Mouse (Mus musculus) stomach, postnatal 0 days (tissue): ENCODE results near the gene Adamtsl1. TPM values are rescaled to one million over a fixed set of nuclear protein-coding genes. Genes with fewer than 3 reads are reported as not detected.

Experiments
- ATAC-seq: fragments of 200-750 bp; cut with Nextera tagmentation; 2 replicates; pipeline ENCODE4 v1.8.0; 2017; ENCODE audit not compliant: low FRiP score, low TSS enrichment
- DNase-seq: peaks from one replicate; pipeline ENCODE4 v3.0.0-alpha.2; 2016; ENCODE audit warnings: low spot score
- H3K27ac ChIP-seq: fragments of 300-500 bp; sonication (generic); replicated peaks from 2 replicates; pipeline ENCODE4 v1.5.1; 2014; ENCODE audit warnings: mild to moderate bottlenecking, control low read depth
- H3K27me3 ChIP-seq: fragments of 300-500 bp; sonication (generic); 2 replicates; pipeline ENCODE4 v1.6.1; 2014; ENCODE audit warnings: low read length; ENCODE audit not compliant: control insufficient read depth, insufficient read depth
- H3K36me3 ChIP-seq: fragments of 300-500 bp; sonication (generic); 2 replicates; pipeline ENCODE4 v1.6.1; 2014; ENCODE audit warnings: low read length, mixed read lengths; ENCODE audit not compliant: control insufficient read depth, insufficient read depth
- H3K4me1 ChIP-seq: fragments of 300-500 bp; sonication (generic); replicated peaks from 2 replicates; pipeline ENCODE4 v1.6.1; 2014; ENCODE audit warnings: antibody characterized with exemption; ENCODE audit not compliant: control insufficient read depth, insufficient read depth
- H3K4me2 ChIP-seq: fragments of 300-500 bp; sonication (generic); replicated peaks from 2 replicates; pipeline ENCODE4 v1.6.1; 2014; ENCODE audit warnings: low read depth, mild to moderate bottlenecking, control low read depth, moderate library complexity
- H3K4me3 ChIP-seq: fragments of 300-500 bp; sonication (generic); 2 replicates; pipeline ENCODE4 v1.5.1; 2014; ENCODE audit warnings: low read depth, low read length, control low read depth
- H3K9ac ChIP-seq: fragments of 300-500 bp; sonication (generic); 2 replicates; pipeline ENCODE4 v1.6.1; 2014; ENCODE audit warnings: mild to moderate bottlenecking, low read length, control low read depth, mixed read lengths
- H3K9me3 ChIP-seq: fragments of 300-500 bp; sonication (generic); 2 replicates; pipeline ENCODE4 v1.6.1; 2016; ENCODE audit warnings: low read length; ENCODE audit not compliant: control insufficient read depth
- CTCF ChIP-seq: IDR thresholded peaks from 2 replicates; pipeline ENCODE4 v1.5.1; 2016; ENCODE audit warnings: antibody characterized with exemption, low read depth, mild to moderate bottlenecking, moderate library complexity
- EP300 ChIP-seq: optimal IDR thresholded peaks from 2 replicates; pipeline ENCODE3; 2016; ENCODE audit warnings: antibody characterized with exemption
- WGBS: fragments of 180-500 bp; shearing (Covaris S2); extraction: QIAGEN DNeasy Blood & Tissue Kit; methylation state at CpG from one replicate; pipeline ENCODE4 v1.1.7; 2014; 5-methylcytosine and 5-hydroxymethylcytosine counted together
- polyA plus RNA-seq: library from polyadenylated mRNA; unstranded; fragments of >200 nt; fragmentation: Nextera tagmentation; extraction: Ambion mirVana; gene quantifications from 2 replicates; pipeline ENCODE4 v1.2.1, GENCODE M21; 2015

Adamtsl1 gene
- polyA plus RNA-seq, 1 experiment from 2014 or later = 7.3 TPM

GRCm38 (mm10) chr4:86278546-86278945, 764.6 kb downstream of the Adamtsl1 start:
- ATAC-seq (no peak), DNase-seq (no peak)

GRCm38 (mm10) chr4:86286572-86286971, 772.6 kb downstream of the Adamtsl1 start:
- DNase-seq (no peak), ATAC-seq (no peak)
- WGBS = 79% methylated on average over 1 of the region's 1 CpGs

More at GRCm38 (mm10) chr4:86278546-86278945, 764.6 kb downstream of the Adamtsl1 start:
- no peak overlapping the region for H3K9ac ChIP-seq
- no peak overlapping the region for H3K27ac ChIP-seq
- no peak for TF ChIP-seq EP300
- TF ChIP-seq CTCF = no peak
- no peak overlapping the region for H3K4me2 ChIP-seq
- H3K9me3 ChIP-seq = no peaks in the 10 kb centered on the region
- no peaks in the 10 kb centered on the region for H3K4me1 ChIP-seq
- no peaks in the 10 kb centered on the region for H3K36me3 ChIP-seq
- WGBS = 32% methylated on average over 5 of the region's 5 CpGs
- no peak overlapping the region for H3K4me3 ChIP-seq
- no peaks in the 10 kb centered on the region for H3K27me3 ChIP-seq

GRCm38 (mm10) chr4:86288264-86288663, 774.3 kb downstream of the Adamtsl1 start:
- no peaks in the 10 kb centered on the region for H3K9me3 ChIP-seq
- no peaks in the 10 kb centered on the region for H3K27me3 ChIP-seq
- no peak for ATAC-seq
- H3K4me1 ChIP-seq = no peaks in the 10 kb centered on the region
- H3K4me2 ChIP-seq = no peak overlapping the region
- no peak overlapping the region for H3K9ac ChIP-seq
- TF ChIP-seq EP300 = no peak
- no peak for TF ChIP-seq CTCF
- DNase-seq = no peak
- WGBS = 88% methylated on average over 4 of the region's 4 CpGs
- no peak overlapping the region for H3K4me3 ChIP-seq
- no peak overlapping the region for H3K27ac ChIP-seq
- no peaks in the 10 kb centered on the region for H3K36me3 ChIP-seq

More at GRCm38 (mm10) chr4:86286572-86286971, 772.6 kb downstream of the Adamtsl1 start:
- no peak for TF ChIP-seq EP300
- TF ChIP-seq CTCF = no peak
- Histone ChIP-seq H3K9ac (no peak overlapping the region), H3K27me3 (no peaks in the 10 kb centered on the region), H3K36me3 (no peaks in the 10 kb centered on the region), H3K27ac (no peak overlapping the region), H3K9me3 (no peaks in the 10 kb centered on the region), H3K4me3 (no peak overlapping the region), H3K4me2 (no peak overlapping the region), H3K4me1 (no peaks in the 10 kb centered on the region)

GRCm38 (mm10) chr4:86289511-86290273, 775.7 kb downstream of the Adamtsl1 start:
- ATAC-seq (no peak), DNase-seq (no peak)
- H3K27me3 ChIP-seq = no peaks in the 10 kb centered on the region
- 68% methylated on average over 12 of the region's 12 CpGs for WGBS
- H3K36me3 ChIP-seq = no peaks in the 10 kb centered on the region
- H3K4me3 ChIP-seq = no peak overlapping the region
- H3K4me1 ChIP-seq = no peaks in the 10 kb centered on the region
- TF ChIP-seq CTCF = no peak
- no peak for TF ChIP-seq EP300
- no peak overlapping the region for H3K27ac ChIP-seq
- no peak overlapping the region for H3K9ac ChIP-seq
- no peaks in the 10 kb centered on the region for H3K9me3 ChIP-seq
- no peak overlapping the region for H3K4me2 ChIP-seq

- ATAC-seq (no peak; the same call in 1 of the 2 replicates), DNase-seq (no peak)
- no peak for TF ChIP-seq EP300
- TF ChIP-seq CTCF = no peak
- Histone ChIP-seq H3K27me3 (no peaks in the 10 kb centered on the region), H3K4me2 (no peak overlapping the region), H3K36me3 (no peaks in the 10 kb centered on the region), H3K9me3 (no peaks in the 10 kb centered on the region), H3K4me1 (no peaks in the 10 kb centered on the region), H3K27ac (no peak overlapping the region), H3K4me3 (no peak overlapping the region), H3K9ac (no peak overlapping the region)
- 43% methylated on average over 2 of the region's 2 CpGs for WGBS
Measured at GRCm38 (mm10) chr4:86294828-86295251, 780.9 kb downstream of the Adamtsl1 start.

GRCm38 (mm10) chr4:86301469-86301868, 787.5 kb downstream of the Adamtsl1 start:
- Histone ChIP-seq H3K9ac (no peak overlapping the region), H3K4me3 (no peak overlapping the region), H3K4me2 (no peak overlapping the region), H3K4me1 (no peaks in the 10 kb centered on the region), H3K9me3 (no peaks in the 10 kb centered on the region), H3K27ac (no peak overlapping the region), H3K36me3 (no peaks in the 10 kb centered on the region), H3K27me3 (no peaks in the 10 kb centered on the region)
- no peak for TF ChIP-seq CTCF
- no peak for TF ChIP-seq EP300
- WGBS = 87% methylated on average over 6 of the region's 6 CpGs
- ATAC-seq (no peak), DNase-seq (no peak)
